20 mouse cellular contexts compared by ENCODE assay signal in genomic region chr12:28552299-28552698, GRCm38 (mm10). TPM values are rescaled to one million over a fixed set of nuclear protein-coding genes. Genes with fewer than 3 reads are reported as not detected.
DNase-seq lines count a peak whose midpoint lies in the region; ATAC-seq and TF ChIP-seq lines count a peak whose summit lies in the region.
"Had no signal": no experiment of that assay in that cellular context is flagged by ENCODE, and none has a peak within 500 bp of the region (broad histone marks: within the 10 kb centered on the region; RNA-seq: fewer than 3 reads in every experiment).

TSS of gene Dcdc2c (minus strand) at chr12:28552399.

- TF ChIP-seq POLR2A in testis, adult 2 months (IDR thresholded peaks at IDR 0.05; ENCODE audit: control insufficient read depth, low read depth, low read length) = peak; percentile 28; the same call in 1 of the 2 replicates

- ATAC-seq in heart, embryonic 15.5 days (replicated peaks; ENCODE audit: insufficient number of reproducible peaks, insufficient read depth, low FRiP score, low read depth) = no peak
- 0 out of 2 replicates have a peak, but pooled peaks have one; percentile 25 for ATAC-seq in kidney, embryonic 15.5 days (replicated peaks; ENCODE audit: low FRiP score)
- ATAC-seq in neural tube, embryonic 15.5 days (ENCODE audit: low FRiP score) = no peak

- DNase-seq in heart, postnatal 10 days = no peak
- DNase-seq in kidney, postnatal 10 days = no peak
- no peak for DNase-seq in testis, postnatal 10 days (ENCODE audit: low spot score)
- DNase-seq in gastrocnemius, postnatal 10 days = no peak
- DNase-seq: adrenal gland, postnatal 10 days; cerebellum, adult 18-20 months; gastrocnemius, postnatal 14 days; layer of hippocampus, postnatal 36 days; lung, postnatal 4 days; thymus, postnatal 14 days had no signal

- peaks cover 6% of the 10 kb centered on the region for H3K27me3 ChIP-seq in heart, embryonic 15.5 days
- no peaks in the 10 kb centered on the region for H3K27me3 ChIP-seq in kidney, embryonic 15.5 days
- H3K27me3 ChIP-seq in testis, adult 2 months (ENCODE audit: control insufficient read depth, insufficient read depth, low read length) = no peaks in the 10 kb centered on the region
- no peaks in the 10 kb centered on the region for H3K27me3 ChIP-seq in neural tube, embryonic 15.5 days (replicated peaks)
- H3K27me3 ChIP-seq: embryonic facial prominence, embryonic 12.5 days had no signal

- no peaks in the 10 kb centered on the region for H3K4me1 ChIP-seq in heart, embryonic 15.5 days (replicated peaks)
- H3K4me1 ChIP-seq in kidney, embryonic 15.5 days = peaks cover 12% of the 10 kb centered on the region
- H3K4me1 ChIP-seq in testis, adult 2 months (ENCODE audit: control insufficient read depth, insufficient read depth, low read length) = peaks cover 4% of the 10 kb centered on the region; the same call in 1 of the 2 replicates
- H3K4me1 ChIP-seq in neural tube, embryonic 15.5 days = peaks cover 6% of the 10 kb centered on the region; the same call in 1 of the 2 replicates
- H3K4me1 ChIP-seq: embryonic facial prominence, embryonic 12.5 days had no signal

- TF ChIP-seq CTCF in testis, adult 2 months (IDR thresholded peaks at IDR 0.05; ENCODE audit: control insufficient read depth, insufficient read depth, insufficient replicate concordance, low read depth, low read length) = no peak

- no peak within 1 kb of the TSS for H3K4me3 ChIP-seq in heart, embryonic 15.5 days
- H3K4me3 ChIP-seq in kidney, embryonic 15.5 days (replicated peaks) = peak within 1 kb of the TSS; percentile 14
- H3K4me3 ChIP-seq in testis, adult 2 months (ENCODE audit: control insufficient read depth, low read depth, low read length) = peak within 1 kb of the TSS; percentile 74
- H3K4me3 ChIP-seq in neural tube, embryonic 15.5 days (replicated peaks) = no peak within 1 kb of the TSS
- H3K4me3 ChIP-seq: embryonic facial prominence, embryonic 12.5 days had no signal

- no peaks in the 10 kb centered on the region for H3K9me3 ChIP-seq in heart, embryonic 15.5 days (replicated peaks)
- H3K9me3 ChIP-seq in kidney, embryonic 15.5 days (replicated peaks) = no peaks in the 10 kb centered on the region
- H3K9me3 ChIP-seq in neural tube, embryonic 15.5 days (replicated peaks) = no peaks in the 10 kb centered on the region
- H3K9me3 ChIP-seq: embryonic facial prominence, embryonic 12.5 days had no signal

- no peaks in the 10 kb centered on the region for H3K36me3 ChIP-seq in heart, embryonic 15.5 days
- no peaks in the 10 kb centered on the region for H3K36me3 ChIP-seq in kidney, embryonic 15.5 days
- no peaks in the 10 kb centered on the region for H3K36me3 ChIP-seq in testis, adult 2 months (ENCODE audit: control insufficient read depth, insufficient read depth, low read length)
- H3K36me3 ChIP-seq in neural tube, embryonic 15.5 days = no peaks in the 10 kb centered on the region
- H3K36me3 ChIP-seq: embryonic facial prominence, embryonic 12.5 days had no signal

- intact Hi-C loops in heart, postnatal 10 days (cut with DNase I) = no loop called here

- 54% methylated on average over 15 of the region's 15 CpGs for WGBS in heart, embryonic 15.5 days
- WGBS in kidney, embryonic 15.5 days = 51% methylated on average over 15 of the region's 15 CpGs
- 74% methylated on average over 15 of the region's 15 CpGs for WGBS in neural tube, embryonic 15.5 days

- H3K9ac ChIP-seq in heart, embryonic 15.5 days = no peak within 1 kb of the TSS
- H3K9ac ChIP-seq in kidney, embryonic 15.5 days = no peak within 1 kb of the TSS
- H3K9ac ChIP-seq in neural tube, embryonic 15.5 days (replicated peaks) = no peak within 1 kb of the TSS
- H3K9ac ChIP-seq: embryonic facial prominence, embryonic 12.5 days had no signal

- peak within 1 kb of the TSS; percentile 47; the same call in 1 of the 2 replicates for H3K4me2 ChIP-seq in heart, embryonic 15.5 days
- H3K4me2 ChIP-seq in kidney, embryonic 15.5 days = peak within 1 kb of the TSS; percentile 50
- H3K4me2 ChIP-seq in neural tube, embryonic 15.5 days = peak within 1 kb of the TSS; percentile 22; the same call in 1 of the 2 replicates
- H3K4me2 ChIP-seq: embryonic facial prominence, embryonic 12.5 days had no signal

- H3K27ac ChIP-seq in heart, embryonic 15.5 days = no peak within 1 kb of the TSS
- H3K27ac ChIP-seq in kidney, embryonic 15.5 days = no peak within 1 kb of the TSS
- no peak within 1 kb of the TSS for H3K27ac ChIP-seq in testis, adult 2 months (ENCODE audit: control insufficient read depth, insufficient read depth, low read depth, low read length)
- H3K27ac ChIP-seq in neural tube, embryonic 15.5 days (replicated peaks) = peak within 1 kb of the TSS; percentile 34; the same call in 1 of the 2 replicates
- H3K27ac ChIP-seq: embryonic facial prominence, embryonic 12.5 days had no signal

RNA-seq across cellular contexts. Expression of gene Dcdc2c, which starts in this region (rescaled TPM):
- not detected in 2 replicates for polyA plus RNA-seq in heart, embryonic 15.5 days (2015; fragmentation: Nextera tagmentation; extraction: Ambion mirVana)
- under 1 TPM; 0.29 to 0.30 TPM for total RNA-seq in heart, postnatal 10 days (2021)
- polyA plus RNA-seq in kidney, embryonic 15.5 days (2015; fragmentation: Nextera tagmentation; extraction: Ambion mirVana) = 0.12 TPM in 1 of 2 replicates, not detected in the other
- 19.6 and 20.2 TPM in 2 replicates for polyA plus RNA-seq in testis, adult 2 months (2012; rRNA removed)
- polyA plus RNA-seq in neural tube, embryonic 15.5 days (2015; fragmentation: Nextera tagmentation; extraction: Ambion mirVana) = 0.10 TPM in 1 of 2 replicates, not detected in the other
- not detected for total RNA-seq in gastrocnemius, postnatal 10 days (2021)
- total RNA-seq: adrenal gland, postnatal 10 days; midbrain, postnatal 0 days had no signal
- polyA plus RNA-seq: C2C12; large intestine, adult 2 months; liver, embryonic 16.5 days; small intestine, adult 2 months had no signal

Comparison
In these comparisons a context has a peak if more than half of its experiments do, and no peak if none do; other contexts are left out.
1. RNA of gene Dcdc2c (polyA plus RNA-seq): 19.6 to 20.2 TPM in testis, adult 2 months; 0.10 TPM in neural tube, embryonic 15.5 days, not detected in heart, embryonic 15.5 days and 0.12 TPM in kidney, embryonic 15.5 days; every median in the first group is over 10 times any median in the second.
2. Peak in ATAC-seq, H3K4me3 ChIP-seq and H3K4me2 ChIP-seq in kidney, embryonic 15.5 days; RNA of the gene not detected or under 1 TPM.
3. Peak in every context shown above with its lines, with median percentiles within 50 percentile points of each other: H3K4me2 ChIP-seq.